Mouse (Mus musculus): ENCODE results near the gene Ccdc103.

DNA sequence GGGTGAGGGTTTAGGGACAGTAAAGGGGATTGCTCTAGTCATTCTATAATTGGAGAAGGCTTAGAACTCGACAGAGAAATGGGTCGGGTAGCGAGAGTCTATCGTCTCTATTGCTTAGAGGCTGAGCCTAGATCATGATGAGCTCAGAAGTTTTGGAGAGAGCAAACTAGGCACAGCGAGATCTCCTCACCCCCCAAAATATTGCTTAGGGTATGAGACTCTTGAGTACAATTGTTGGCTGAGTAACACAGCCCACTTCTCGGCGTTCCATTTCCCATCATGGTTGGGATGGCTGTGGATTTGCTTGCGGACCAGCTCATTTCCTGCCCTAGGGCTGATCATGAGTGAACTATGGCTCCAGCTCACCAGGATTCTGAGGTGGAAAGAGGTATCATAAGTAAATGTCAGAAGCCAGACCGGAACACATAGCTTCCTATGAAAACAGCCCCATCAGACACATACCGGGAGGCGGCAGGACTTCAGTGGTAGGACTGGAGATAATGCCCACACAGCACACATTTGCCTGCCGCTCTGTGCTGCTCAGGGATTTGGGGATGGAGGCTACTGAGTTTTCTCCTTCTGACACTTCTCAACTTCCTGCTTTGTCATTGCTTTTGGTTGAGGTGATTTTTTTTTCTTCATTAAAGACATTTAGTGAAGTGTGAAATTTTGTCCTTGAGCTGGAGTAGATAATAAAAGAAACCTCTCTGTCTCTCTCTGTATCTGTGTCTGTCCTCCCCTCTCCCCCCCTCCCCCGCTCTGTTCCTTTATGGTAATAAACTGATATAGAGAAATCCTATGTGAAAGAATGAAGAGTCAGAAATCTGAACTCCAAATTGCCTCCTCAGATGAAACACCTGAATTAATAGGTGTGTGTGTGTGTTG is 552 bp downstream of the Ccdc103 start:
- no peak for TF ChIP-seq POLR2A (IDR thresholded peaks at IDR 0.05; ENCODE audit: low read depth, low read length)
- TF ChIP-seq CTCF (IDR thresholded peaks at IDR 0.05; ENCODE audit: borderline replicate concordance, insufficient read depth, low read length) = no peak
